Mouse (Mus musculus) brain, embryonic 14.5 days (tissue): ENCODE data around the gene Gm10718.
"Not testable (repeated sequence)": the region's sequence is repeated elsewhere in the genome, so short reads cannot be mapped to it uniquely, and the experiment has no call there.

Experiments
- CTCF ChIP-seq: fragments of 200-500 bp; IDR thresholded peaks from 2 replicates; pipeline ENCODE4 v1.5.1; 2012; ENCODE audit warnings: inconsistent platforms, mild to moderate bottlenecking, moderate library complexity, borderline replicate concordance; ENCODE audit not compliant: insufficient read depth, insufficient read length; ENCODE audit errors: extremely low read depth
- POLR2A ChIP-seq: fragments of 200-500 bp; IDR thresholded peaks from 2 replicates; pipeline ENCODE4 v1.6.1; 2012; ENCODE audit warnings: mild to moderate bottlenecking, inconsistent platforms, borderline replicate concordance; ENCODE audit not compliant: poor library complexity, insufficient read depth, insufficient read length, severe bottlenecking; ENCODE audit errors: extremely low read depth

- TF ChIP-seq POLR2A, CTCF: not testable (repeated sequence)
Observed at GRCm38 (mm10) chr9:3024912-3025467, 1.6 kb downstream of the Gm10718 start, which contains the start of gene Gm10717.
